ENCODE assay signal across 11 mouse cellular contexts in genomic region chr9:32791699-32792098, GRCm38 (mm10).
DNase-seq lines count a peak whose midpoint lies in the region; ATAC-seq and TF ChIP-seq lines count a peak whose summit lies in the region.
"Had no signal": no experiment of that assay in that cellular context is flagged by ENCODE, and none has a peak within 500 bp of the region (broad histone marks: within the 10 kb centered on the region; RNA-seq: fewer than 3 reads in every experiment).

No protein-coding gene starts in this region.

- no peak for TF ChIP-seq POLR2A in embryonic fibroblast, embryonic 13.5 days (IDR thresholded peaks at IDR 0.05; ENCODE audit: low read depth, low read length)

- no peaks in the 10 kb centered on the region for H3K27me3 ChIP-seq in kidney, embryonic 14.5 days (ENCODE audit: control insufficient read depth, insufficient read depth, low read length)

- intact Hi-C loops in heart, postnatal 25 days (cut with DNase I) = no loop called here
- intact Hi-C loops in left cerebral cortex, postnatal 4 days (cut with DNase I) = no loop called here

- H3K36me3 ChIP-seq in kidney, embryonic 14.5 days (ENCODE audit: control insufficient read depth, insufficient read depth, low read length) = no peaks in the 10 kb centered on the region

- ATAC-seq in kidney, embryonic 14.5 days (ENCODE audit: low FRiP score, low TSS enrichment) = peak; percentile 78; the same call in 1 of the 2 replicates

- TF ChIP-seq CTCF in embryonic fibroblast, embryonic 13.5 days (IDR thresholded peaks at IDR 0.05; ENCODE audit: borderline replicate concordance, insufficient read depth, low read length) = no peak

- 28% methylated on average over 6 of the region's 6 CpGs for WGBS in kidney, embryonic 14.5 days

- H3K9ac ChIP-seq in kidney, embryonic 14.5 days (ENCODE audit: low read depth, low read length) = no peak overlapping the region

- peaks cover 16% of the 10 kb centered on the region for H3K4me1 ChIP-seq in kidney, embryonic 14.5 days (ENCODE audit: control insufficient read depth, insufficient read depth, low read length)
- H3K4me1 ChIP-seq in embryonic fibroblast, embryonic 13.5 days (ENCODE audit: control insufficient read depth, insufficient read depth, low read length) = peaks cover 8% of the 10 kb centered on the region

- no peak overlapping the region for H3K27ac ChIP-seq in kidney, embryonic 14.5 days (ENCODE audit: low read depth, low read length)
- H3K27ac ChIP-seq in embryonic fibroblast, embryonic 13.5 days (ENCODE audit: insufficient read depth, low read length) = peak overlapping the region; percentile 58; the same call in 1 of the 2 replicates
- H3K27ac ChIP-seq: macrophage had no signal

- no peak overlapping the region for H3K4me3 ChIP-seq in kidney, embryonic 14.5 days (ENCODE audit: low read length)
- H3K4me3 ChIP-seq in embryonic fibroblast, embryonic 13.5 days (ENCODE audit: insufficient read depth, low read length) = no peak overlapping the region
- H3K4me3 ChIP-seq: erythroblast, embryonic 14.5 days had no signal

- no peak overlapping the region for H3K4me2 ChIP-seq in kidney, embryonic 14.5 days (replicated peaks; ENCODE audit: low read depth, low read length)

- no peak for DNase-seq in kidney, adult 8-10 months
- DNase-seq in brain, adult 2 months (ENCODE audit: low read depth, low spot score) = peak; percentile 15
- DNase-seq in heart, postnatal 25 days (ENCODE audit: low spot score) = peak; percentile 36
- DNase-seq in left cerebral cortex, postnatal 4 days = no peak
- DNase-seq in right cerebral cortex, postnatal 14 days = no peak
- DNase-seq in spleen, adult 18-20 months = no peak
- DNase-seq: thymus, adult 2 months had no signal

- no peaks in the 10 kb centered on the region for H3K9me3 ChIP-seq in kidney, embryonic 14.5 days (ENCODE audit: control insufficient read depth, low read length)

Comparison
In these comparisons a context has a peak if more than half of its experiments do, and no peak if none do; other contexts are left out.
1. DNase-seq: peak in brain, adult 2 months (single experiment) and heart, postnatal 25 days (single experiment); none in kidney, adult 8-10 months (0 of 2), left cerebral cortex, postnatal 4 days (single experiment), right cerebral cortex, postnatal 14 days (single experiment) and spleen, adult 18-20 months (0 of 2).